Mouse (Mus musculus): ENCODE measurements around the gene Sec24b. TPM values are rescaled to one million over a fixed set of nuclear protein-coding genes. Genes with fewer than 3 reads are reported as not detected.

Gene Sec24b
- total and polyA plus RNA-seq, 3 experiments = 18.6 to 56.3 (median 54.4) TPM

GRCm38 (mm10) chr3:130104471-130104870 is 43.1 kb upstream of the Sec24b start:
- TF ChIP-seq RCOR1 (IDR thresholded peaks at IDR 0.05; ENCODE audit: low read depth, low read length) (no peak), JUND (IDR thresholded peaks at IDR 0.05; ENCODE audit: low read depth, low read length) (no peak), ZKSCAN1 (IDR thresholded peaks at IDR 0.05; ENCODE audit: low read depth, low read length) (no peak), SMC3 (IDR thresholded peaks at IDR 0.05; ENCODE audit: low read depth, low read length) (no peak), POLR2A (IDR thresholded peaks at IDR 0.05; ENCODE audit: control insufficient read depth in 1 of 2, insufficient read depth in 1 of 2, low read depth in 1 of 2, low read length in 2 of 2, poor library complexity in 1 of 2) (no peak), TAL1 (IDR thresholded peaks at IDR 0.05; ENCODE audit: low read length) (no peak), MAFK (IDR thresholded peaks at IDR 0.05; ENCODE audit: borderline replicate concordance, low read depth, low read length) (no peak), MYC (IDR thresholded peaks at IDR 0.05; ENCODE audit: low read depth, low read length) (no peak), UBTF (IDR thresholded peaks at IDR 0.05; ENCODE audit: borderline replicate concordance, insufficient read depth, low read depth, low read length) (no peak), MYB (IDR thresholded peaks at IDR 0.05; ENCODE audit: low read depth, low read length) (no peak), CTCF (IDR thresholded peaks at IDR 0.05 in 2 of 3, conservative IDR thresholded peaks at IDR 0.05 in 1 of 3; ENCODE audit: control insufficient read depth in 1 of 3, insufficient read depth in 1 of 3, low read depth in 2 of 3, low read length in 3 of 3, poor library complexity in 1 of 3, severe bottlenecking in 1 of 3) (no peak), MXI1 (IDR thresholded peaks at IDR 0.05; ENCODE audit: low read depth, low read length) (no peak), BHLHE40 (IDR thresholded peaks at IDR 0.05; ENCODE audit: borderline replicate concordance, low read depth, low read length) (no peak), KAT2A (conservative IDR thresholded peaks at IDR 0.05; ENCODE audit: low read depth, low read length) (no peak), E2F4 (IDR thresholded peaks at IDR 0.05; ENCODE audit: borderline replicate concordance, low read depth, low read length) (no peak), ZC3H11A (IDR thresholded peaks at IDR 0.05; ENCODE audit: low read depth, low read length) (no peak)
- no peaks in the 10 kb centered on the region for H3K79me2 ChIP-seq (ENCODE audit: control insufficient read depth, insufficient read depth, low read length, poor library complexity)
- no peak overlapping the region for H3K9ac ChIP-seq (ENCODE audit: control insufficient read depth, low read depth, low read length, poor library complexity, severe bottlenecking)
- no peaks in the 10 kb centered on the region; a peak in 2 of 4 replicates for H3K27me3 ChIP-seq (ENCODE audit: control insufficient read depth in 1 of 2, insufficient read depth in 2 of 2, low read length in 2 of 2)
- no peak overlapping the region for H3K27ac ChIP-seq (ENCODE audit: control insufficient read depth, low read depth, low read length)
- H3K4me3 ChIP-seq (ENCODE audit: control insufficient read depth in 1 of 2, insufficient read depth in 1 of 2, low read depth in 2 of 2, low read length in 2 of 2) = no peak overlapping the region
- no peaks in the 10 kb centered on the region for H3K36me3 ChIP-seq (ENCODE audit: control insufficient read depth in 1 of 2, insufficient read depth in 2 of 2, low read length in 2 of 2)
- no peak for DNase-seq (ENCODE audit: low read depth, low spot score)
- no peaks in the 10 kb centered on the region for H3K4me1 ChIP-seq (ENCODE audit: control insufficient read depth in 1 of 2, insufficient read depth in 2 of 2, low read length in 2 of 2)
- no peaks in the 10 kb centered on the region for H3K9me3 ChIP-seq (replicated peaks; ENCODE audit: insufficient read depth, low read length)

- Histone ChIP-seq H3K9me3 (replicated peaks; ENCODE audit: insufficient read depth, low read length) (no peaks in the 10 kb centered on the region), H3K4me3 (ENCODE audit: control insufficient read depth in 1 of 2, insufficient read depth in 1 of 2, low read depth in 2 of 2, low read length in 2 of 2) (no peak overlapping the region), H3K36me3 (ENCODE audit: control insufficient read depth in 1 of 2, insufficient read depth in 2 of 2, low read length in 2 of 2) (no peaks in the 10 kb centered on the region), H3K27ac (ENCODE audit: control insufficient read depth, low read depth, low read length) (no peak overlapping the region), H3K27me3 (ENCODE audit: control insufficient read depth in 1 of 2, insufficient read depth in 2 of 2, low read length in 2 of 2) (no peaks in the 10 kb centered on the region; a peak in 2 of 4 replicates), H3K4me1 (ENCODE audit: control insufficient read depth in 1 of 2, insufficient read depth in 2 of 2, low read length in 2 of 2) (no peaks in the 10 kb centered on the region), H3K79me2 (ENCODE audit: control insufficient read depth, insufficient read depth, low read length, poor library complexity) (no peaks in the 10 kb centered on the region), H3K9ac (ENCODE audit: control insufficient read depth, low read depth, low read length, poor library complexity, severe bottlenecking) (no peak overlapping the region)
- no peak for TF ChIP-seq ZNF384 (IDR thresholded peaks at IDR 0.05; ENCODE audit: low read depth, low read length)
- peak; percentile 32; the same call in 1 of the 2 replicates for TF ChIP-seq ZC3H11A (IDR thresholded peaks at IDR 0.05; ENCODE audit: low read depth, low read length)
- TF ChIP-seq CTCF (IDR thresholded peaks at IDR 0.05 in 2 of 3, conservative IDR thresholded peaks at IDR 0.05 in 1 of 3; ENCODE audit: control insufficient read depth in 1 of 3, insufficient read depth in 1 of 3, low read depth in 2 of 3, low read length in 3 of 3, poor library complexity in 1 of 3, severe bottlenecking in 1 of 3) = peak; percentile 53 to 69 (median 64)
- TF ChIP-seq MXI1 (IDR thresholded peaks at IDR 0.05; ENCODE audit: low read depth, low read length) = no peak
- TF ChIP-seq RAD21 (IDR thresholded peaks at IDR 0.05; ENCODE audit: low read depth, low read length) = peak; percentile 55
- no peak for TF ChIP-seq USF1 (IDR thresholded peaks at IDR 0.05; ENCODE audit: low read depth, low read length)
- TF ChIP-seq POLR2AphosphoS2 (IDR thresholded peaks at IDR 0.05; ENCODE audit: low read length) = no peak
- TF ChIP-seq KAT2A (conservative IDR thresholded peaks at IDR 0.05; ENCODE audit: low read depth, low read length) = no peak
- TF ChIP-seq SMC3 (IDR thresholded peaks at IDR 0.05; ENCODE audit: low read depth, low read length) = peak; percentile 62
- DNase-seq (ENCODE audit: low read depth, low spot score) = peak; percentile 52
Observed at GRCm38 (mm10) chr3:130103486-130103885, 42.1 kb upstream of the Sec24b start.
